Mouse (Mus musculus): ENCODE data around the gene Fnbp1.

GRCm38 (mm10) chr2:31111685-31112084 is 30.1 kb downstream of the Fnbp1 start:
- no peak for TF ChIP-seq CTCF (conservative IDR thresholded peaks at IDR 0.05; ENCODE audit: low read length)
- no peak for TF ChIP-seq POU5F1 (IDR thresholded peaks at IDR 0.05; ENCODE audit: borderline replicate concordance, low read length)

Measured in E14TG2a.4 (cell line).